Mouse (Mus musculus): ENCODE measurements around the gene Trappc2l.

Gene Trappc2l

DNA sequence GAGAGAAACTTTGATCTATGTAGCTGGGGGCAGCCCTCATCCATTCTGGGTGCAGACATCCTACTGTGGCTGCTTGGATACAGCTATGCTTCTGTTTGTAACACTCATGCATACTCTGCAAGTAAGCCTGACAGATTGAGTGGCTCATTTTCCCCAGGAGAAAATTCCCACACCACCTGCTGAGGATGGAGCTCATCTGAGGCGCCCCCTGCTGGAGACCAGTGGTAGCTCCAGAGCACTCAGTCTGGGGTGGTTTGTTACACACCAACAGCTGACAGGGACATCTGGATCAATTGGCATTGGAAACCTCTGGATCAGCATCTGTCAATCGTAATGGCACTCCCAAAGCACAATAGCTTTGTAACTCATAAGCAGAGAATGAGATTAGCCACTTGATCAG, 48.6 kb downstream of the Trappc2l start:
- H3K4me1 ChIP-seq (replicated peaks; ENCODE audit: low read depth, low read length) = peaks cover 8% of the 10 kb centered on the region; the same call in 1 of the 2 replicates
- H3K36me3 ChIP-seq (ENCODE audit: insufficient read depth, low read length) = no peaks in the 10 kb centered on the region
- no peak overlapping the region for H3K4me3 ChIP-seq (replicated peaks; ENCODE audit: low read length)
- no peaks in the 10 kb centered on the region for H3K9me3 ChIP-seq (ENCODE audit: low read length)
- no peaks in the 10 kb centered on the region for H3K27me3 ChIP-seq (ENCODE audit: insufficient read depth, low read length)
- TF ChIP-seq NANOG (IDR thresholded peaks at IDR 0.05; ENCODE audit: borderline replicate concordance, low read length) (no peak), CTCF (conservative IDR thresholded peaks at IDR 0.05; ENCODE audit: low read length) (peak; percentile 82)

DNA sequence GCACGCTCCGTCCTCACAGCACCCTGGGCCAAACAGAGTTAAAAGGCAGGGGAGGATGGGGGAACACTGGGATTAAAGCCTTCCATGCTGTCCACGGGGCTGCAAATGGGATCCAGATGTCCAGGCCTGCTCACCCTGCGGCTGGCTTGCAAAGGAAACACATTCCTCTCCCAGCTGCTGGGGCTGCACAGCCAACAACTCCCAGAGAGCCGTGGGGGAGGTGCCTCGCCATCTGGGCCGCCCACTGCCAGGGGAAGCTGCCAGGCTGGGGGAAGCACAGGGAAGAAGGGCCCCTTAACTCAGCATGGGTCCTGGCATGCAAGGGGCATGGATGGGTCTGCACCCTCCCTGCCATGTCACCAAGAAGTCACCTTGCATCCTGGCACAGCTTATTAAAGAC, 49.7 kb downstream of the Trappc2l start:
- Histone ChIP-seq H3K27me3 (ENCODE audit: insufficient read depth, low read length) (no peaks in the 10 kb centered on the region), H3K9me3 (ENCODE audit: low read length) (no peaks in the 10 kb centered on the region), H3K4me3 (replicated peaks; ENCODE audit: low read length) (no peak overlapping the region), H3K36me3 (ENCODE audit: insufficient read depth, low read length) (no peaks in the 10 kb centered on the region), H3K4me1 (replicated peaks; ENCODE audit: low read depth, low read length) (peaks cover 13% of the 10 kb centered on the region; the same call in 1 of the 2 replicates)
- no peak for TF ChIP-seq NANOG (IDR thresholded peaks at IDR 0.05; ENCODE audit: borderline replicate concordance, low read length)
- no peak for TF ChIP-seq CTCF (conservative IDR thresholded peaks at IDR 0.05; ENCODE audit: low read length)
- TF ChIP-seq POU5F1 (IDR thresholded peaks at IDR 0.05; ENCODE audit: borderline replicate concordance, low read length) = no peak

DNA sequence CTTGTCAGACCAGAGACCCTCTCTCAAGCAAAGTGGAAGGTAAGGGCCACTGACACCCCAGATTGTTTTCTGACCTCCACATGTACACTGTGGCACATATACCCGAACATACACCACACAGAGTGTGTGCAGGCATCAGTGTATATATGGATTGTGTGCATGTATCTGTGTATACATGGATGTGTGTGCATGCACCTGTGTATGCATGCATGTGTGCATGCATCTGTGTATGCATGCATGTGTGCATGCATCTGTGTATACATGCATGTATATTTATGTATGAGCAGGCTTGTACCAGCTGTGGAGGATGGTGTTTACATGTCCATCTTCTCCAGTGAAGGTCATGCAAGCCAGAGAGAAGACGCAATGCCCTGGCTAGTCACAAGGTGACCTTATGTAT, 50.5 kb downstream of the Trappc2l start:
- H3K9me3 ChIP-seq (ENCODE audit: low read length) = no peaks in the 10 kb centered on the region
- peaks cover 20% of the 10 kb centered on the region for H3K4me1 ChIP-seq (replicated peaks; ENCODE audit: low read depth, low read length)
- H3K36me3 ChIP-seq (ENCODE audit: insufficient read depth, low read length) = no peaks in the 10 kb centered on the region
- no peak overlapping the region for H3K4me3 ChIP-seq (replicated peaks; ENCODE audit: low read length)
- TF ChIP-seq NANOG (IDR thresholded peaks at IDR 0.05; ENCODE audit: borderline replicate concordance, low read length) = no peak
- no peak for TF ChIP-seq CTCF (conservative IDR thresholded peaks at IDR 0.05; ENCODE audit: low read length)
- H3K27me3 ChIP-seq (ENCODE audit: insufficient read depth, low read length) = no peaks in the 10 kb centered on the region

DNA sequence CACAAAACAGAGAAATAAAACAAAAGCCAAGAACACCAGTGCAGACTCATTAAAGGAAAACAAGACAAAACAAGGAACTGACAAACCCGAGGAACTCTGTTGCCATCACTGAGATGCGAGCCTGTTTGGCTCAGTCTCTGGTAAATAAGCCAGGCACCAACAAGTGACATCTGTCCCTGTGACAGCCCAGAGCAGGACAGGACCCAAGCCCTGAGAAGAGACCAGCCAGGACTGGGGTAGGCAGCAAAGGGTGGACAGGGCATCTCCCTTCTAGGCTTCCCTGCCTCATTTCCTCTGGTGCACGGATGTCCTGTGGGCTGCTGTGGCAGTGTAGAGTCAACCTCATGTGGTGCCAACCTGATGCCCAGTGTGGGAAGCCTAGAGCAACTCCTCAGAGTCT, 51.7 kb downstream of the Trappc2l start:
- peaks cover 33% of the 10 kb centered on the region for H3K4me1 ChIP-seq (replicated peaks; ENCODE audit: low read depth, low read length)
- TF ChIP-seq NANOG (IDR thresholded peaks at IDR 0.05; ENCODE audit: borderline replicate concordance, low read length) (no peak), POU5F1 (IDR thresholded peaks at IDR 0.05; ENCODE audit: borderline replicate concordance, low read length) (no peak), CTCF (conservative IDR thresholded peaks at IDR 0.05; ENCODE audit: low read length) (no peak)
- no peaks in the 10 kb centered on the region for H3K9me3 ChIP-seq (ENCODE audit: low read length)
- H3K27me3 ChIP-seq (ENCODE audit: insufficient read depth, low read length) = peaks cover 6% of the 10 kb centered on the region; the same call in 1 of the 2 replicates
- no peak overlapping the region for H3K4me3 ChIP-seq (replicated peaks; ENCODE audit: low read length)
- H3K36me3 ChIP-seq (ENCODE audit: insufficient read depth, low read length) = no peaks in the 10 kb centered on the region

DNA sequence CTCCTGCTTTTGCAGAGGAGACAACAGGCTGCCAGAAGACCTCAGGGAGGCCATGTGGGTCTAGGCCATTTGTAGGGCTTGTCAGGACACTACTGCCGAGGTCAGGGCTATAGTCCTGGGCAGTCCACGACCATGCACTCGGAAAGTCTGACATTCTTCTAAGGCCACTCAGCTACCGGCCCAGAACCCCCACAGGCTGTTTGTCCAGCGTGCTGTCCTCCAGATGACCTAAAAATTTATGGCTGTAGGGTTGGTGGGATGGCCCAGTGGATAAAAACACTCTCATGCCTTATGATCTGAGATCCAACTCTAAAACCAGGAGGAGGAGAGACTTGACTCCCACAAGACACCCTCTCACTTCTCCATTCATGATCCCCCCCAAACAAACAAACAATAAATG, 52.2 kb downstream of the Trappc2l start:
- TF ChIP-seq POU5F1 (IDR thresholded peaks at IDR 0.05; ENCODE audit: borderline replicate concordance, low read length) = no peak
- no peak for TF ChIP-seq NANOG (IDR thresholded peaks at IDR 0.05; ENCODE audit: borderline replicate concordance, low read length)
- TF ChIP-seq CTCF (conservative IDR thresholded peaks at IDR 0.05; ENCODE audit: low read length) = no peak
- Histone ChIP-seq H3K9me3 (ENCODE audit: low read length) (no peaks in the 10 kb centered on the region), H3K4me1 (replicated peaks; ENCODE audit: low read depth, low read length) (peaks cover 33% of the 10 kb centered on the region), H3K4me3 (replicated peaks; ENCODE audit: low read length) (no peak overlapping the region), H3K36me3 (ENCODE audit: insufficient read depth, low read length) (no peaks in the 10 kb centered on the region), H3K27me3 (ENCODE audit: insufficient read depth, low read length) (peaks cover 10% of the 10 kb centered on the region; the same call in 1 of the 2 replicates)

DNA sequence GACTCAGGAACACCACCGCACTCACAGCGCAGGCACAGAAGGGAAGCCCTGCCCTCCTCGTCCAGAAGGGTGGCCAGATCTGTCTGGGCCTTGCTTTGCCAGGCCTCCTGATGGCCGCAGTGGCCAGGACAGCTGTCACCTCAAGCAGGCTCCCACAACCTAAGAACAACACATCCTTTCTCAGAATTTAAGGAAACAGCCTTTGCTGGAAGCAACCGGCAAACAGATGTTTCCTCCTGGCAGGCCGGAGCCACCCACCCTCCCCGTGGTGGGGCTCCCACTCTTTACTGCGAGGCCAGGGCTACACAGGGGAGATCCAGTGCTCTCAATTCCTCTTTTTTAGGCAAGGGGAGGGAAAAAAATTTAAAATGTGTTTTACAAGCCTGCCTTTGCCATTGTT, 53.8 kb downstream of the Trappc2l start:
- Histone ChIP-seq H3K9me3 (ENCODE audit: low read length) (no peaks in the 10 kb centered on the region), H3K4me3 (replicated peaks; ENCODE audit: low read length) (no peak overlapping the region), H3K36me3 (ENCODE audit: insufficient read depth, low read length) (no peaks in the 10 kb centered on the region), H3K27me3 (ENCODE audit: insufficient read depth, low read length) (peaks cover 23% of the 10 kb centered on the region), H3K4me1 (replicated peaks; ENCODE audit: low read depth, low read length) (peaks cover 30% of the 10 kb centered on the region)
- TF ChIP-seq NANOG (IDR thresholded peaks at IDR 0.05; ENCODE audit: borderline replicate concordance, low read length) = no peak
- TF ChIP-seq POU5F1 (IDR thresholded peaks at IDR 0.05; ENCODE audit: borderline replicate concordance, low read length) = no peak
- TF ChIP-seq CTCF (conservative IDR thresholded peaks at IDR 0.05; ENCODE audit: low read length) = no peak

DNA sequence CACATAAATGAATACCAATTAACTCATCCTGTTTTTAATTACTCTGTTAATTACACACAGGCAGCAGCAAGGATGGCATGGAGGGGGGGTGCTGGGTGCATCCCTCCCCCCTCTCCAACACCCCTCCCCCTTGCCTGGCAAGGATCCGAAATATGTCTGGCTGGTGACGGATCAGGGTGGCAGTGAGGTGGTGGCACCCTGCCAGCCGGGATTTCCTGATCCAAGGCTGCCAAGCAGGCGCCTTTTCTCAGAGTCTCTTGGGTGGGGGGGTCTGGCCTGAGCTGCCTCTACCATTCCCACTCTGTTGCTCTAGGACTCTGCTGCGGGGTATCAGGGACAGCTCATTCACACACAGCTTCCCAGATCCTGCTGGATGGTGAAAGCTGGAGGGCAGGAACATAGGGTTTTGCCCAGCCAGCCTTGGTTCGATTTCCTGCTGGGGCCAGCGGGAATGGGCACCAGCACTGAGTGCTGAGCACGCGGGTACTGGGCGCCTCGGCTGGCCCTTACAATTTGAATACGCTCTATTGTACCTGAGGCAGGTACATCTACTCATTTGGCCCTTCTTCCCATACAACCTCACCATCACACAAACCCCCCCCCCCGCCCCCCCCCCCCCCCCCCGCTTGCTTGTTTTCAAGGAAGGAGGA, 54.4 kb downstream of the Trappc2l start:
- H3K9me3 ChIP-seq (ENCODE audit: low read length) = no peaks in the 10 kb centered on the region
- H3K4me1 ChIP-seq (replicated peaks; ENCODE audit: low read depth, low read length) = peaks cover 30% of the 10 kb centered on the region
- TF ChIP-seq CTCF (conservative IDR thresholded peaks at IDR 0.05; ENCODE audit: low read length) = no peak
- no peak for TF ChIP-seq POU5F1 (IDR thresholded peaks at IDR 0.05; ENCODE audit: borderline replicate concordance, low read length)
- TF ChIP-seq NANOG (IDR thresholded peaks at IDR 0.05; ENCODE audit: borderline replicate concordance, low read length) = no peak
- peaks cover 29% of the 10 kb centered on the region for H3K27me3 ChIP-seq (ENCODE audit: insufficient read depth, low read length)
- no peaks in the 10 kb centered on the region for H3K36me3 ChIP-seq (ENCODE audit: insufficient read depth, low read length)
- no peak overlapping the region for H3K4me3 ChIP-seq (replicated peaks; ENCODE audit: low read length)
